8 mouse cellular contexts compared by ENCODE assay signal in genomic region chr15:97667437-97667836, GRCm38 (mm10). TPM values are rescaled to one million over a fixed set of nuclear protein-coding genes. Genes with fewer than 3 reads are reported as not detected.
DNase-seq lines count a peak whose midpoint lies in the region; ATAC-seq lines count a peak whose summit lies in the region.

No protein-coding gene starts in this region.

- H3K36me3 ChIP-seq in kidney, embryonic 16.5 days (ENCODE audit: insufficient read depth, low read length) = no peaks in the 10 kb centered on the region
- H3K36me3 ChIP-seq in forebrain, embryonic 13.5 days (ENCODE audit: poor library complexity, severe bottlenecking) = no peaks in the 10 kb centered on the region
- peaks cover 3% of the 10 kb centered on the region for H3K36me3 ChIP-seq in liver, embryonic 13.5 days
- H3K36me3 ChIP-seq in neural tube, embryonic 11.5 days (ENCODE audit: control insufficient read depth, insufficient read depth, low read length) = no peaks in the 10 kb centered on the region

- no peak overlapping the region for H3K4me3 ChIP-seq in kidney, embryonic 16.5 days (ENCODE audit: low read length)
- H3K4me3 ChIP-seq in forebrain, embryonic 13.5 days = no peak overlapping the region
- no peak overlapping the region for H3K4me3 ChIP-seq in liver, embryonic 13.5 days (replicated peaks)
- no peak overlapping the region for H3K4me3 ChIP-seq in neural tube, embryonic 11.5 days (ENCODE audit: low read depth, low read length)

- no peak overlapping the region for H3K4me2 ChIP-seq in kidney, embryonic 16.5 days (replicated peaks; ENCODE audit: low read depth, low read length)
- H3K4me2 ChIP-seq in forebrain, embryonic 13.5 days = peak overlapping the region; percentile 33
- H3K4me2 ChIP-seq in liver, embryonic 13.5 days = peak overlapping the region; percentile 21
- H3K4me2 ChIP-seq in neural tube, embryonic 11.5 days (ENCODE audit: low read depth) = no peak overlapping the region

- H3K9ac ChIP-seq in kidney, embryonic 16.5 days (replicated peaks; ENCODE audit: low read length) = no peak overlapping the region
- no peak overlapping the region for H3K9ac ChIP-seq in forebrain, embryonic 13.5 days
- no peak overlapping the region for H3K9ac ChIP-seq in liver, embryonic 13.5 days
- H3K9ac ChIP-seq in neural tube, embryonic 11.5 days (ENCODE audit: low read length) = no peak overlapping the region

- H3K27ac ChIP-seq in kidney, embryonic 16.5 days (ENCODE audit: low read length) = no peak overlapping the region
- H3K27ac ChIP-seq in forebrain, embryonic 13.5 days = peak overlapping the region; percentile 22; the same call in 1 of the 2 replicates
- no peak overlapping the region for H3K27ac ChIP-seq in liver, embryonic 13.5 days
- H3K27ac ChIP-seq in neural tube, embryonic 11.5 days (ENCODE audit: low read depth, low read length) = no peak overlapping the region

- ATAC-seq in kidney, embryonic 16.5 days (ENCODE audit: low FRiP score, low TSS enrichment) = no peak
- no peak for ATAC-seq in forebrain, embryonic 13.5 days
- ATAC-seq in liver, embryonic 13.5 days (ENCODE audit: low read depth) = no peak
- ATAC-seq in neural tube, embryonic 11.5 days (ENCODE audit: insufficient read depth, low FRiP score, low TSS enrichment) = no peak

- DNase-seq in kidney, adult 11 months = peak; percentile 54
- peak; percentile 49 for DNase-seq in brain, embryonic 18.5 days (ENCODE audit: low read depth, low spot score)
- peak; percentile 78 for DNase-seq in kidney, adult 9 months
- peak; percentile 51 for DNase-seq in liver, embryonic 13.5 days
- DNase-seq in neural tube, embryonic 11.5 days (ENCODE audit: low spot score) = peak; percentile 78
- peak; percentile 38 for DNase-seq in telencephalon, adult 2 months (ENCODE audit: low read depth, low spot score)

- H3K4me1 ChIP-seq in kidney, embryonic 16.5 days (ENCODE audit: insufficient read depth, low read length) = peaks cover 4% of the 10 kb centered on the region; the same call in 1 of the 2 replicates
- H3K4me1 ChIP-seq in forebrain, embryonic 13.5 days = peaks cover 14% of the 10 kb centered on the region
- peaks cover 8% of the 10 kb centered on the region for H3K4me1 ChIP-seq in liver, embryonic 13.5 days (replicated peaks)
- H3K4me1 ChIP-seq in neural tube, embryonic 11.5 days (ENCODE audit: control insufficient read depth, insufficient read depth, low read length) = no peaks in the 10 kb centered on the region

- H3K9me3 ChIP-seq in kidney, embryonic 16.5 days (ENCODE audit: low read length) = no peaks in the 10 kb centered on the region
- H3K9me3 ChIP-seq in forebrain, embryonic 13.5 days (replicated peaks) = no peaks in the 10 kb centered on the region
- no peaks in the 10 kb centered on the region for H3K9me3 ChIP-seq in liver, embryonic 13.5 days (replicated peaks)
- no peaks in the 10 kb centered on the region for H3K9me3 ChIP-seq in neural tube, embryonic 11.5 days (ENCODE audit: control insufficient read depth, low read length)

- H3K27me3 ChIP-seq in kidney, embryonic 16.5 days (ENCODE audit: insufficient read depth, low read length) = no peaks in the 10 kb centered on the region
- no peaks in the 10 kb centered on the region for H3K27me3 ChIP-seq in forebrain, embryonic 13.5 days
- H3K27me3 ChIP-seq in liver, embryonic 13.5 days = no peaks in the 10 kb centered on the region
- no peaks in the 10 kb centered on the region for H3K27me3 ChIP-seq in neural tube, embryonic 11.5 days (ENCODE audit: control insufficient read depth, insufficient read depth, low read length)

- WGBS in kidney, embryonic 16.5 days = 35% methylated on average over 7 of the region's 7 CpGs
- 23% methylated on average over 7 of the region's 7 CpGs for WGBS in forebrain, embryonic 13.5 days
- 29% methylated on average over 7 of the region's 7 CpGs for WGBS in liver, embryonic 13.5 days (ENCODE audit: insufficient replicate concordance)
- WGBS in neural tube, embryonic 11.5 days = 35% methylated on average over 7 of the region's 7 CpGs

RNA-seq across cellular contexts. Expression of gene Rpap3, which starts 38.2 kb away (rescaled TPM):
- 31.0 and 33.0 TPM in 2 replicates for polyA plus RNA-seq in kidney, embryonic 16.5 days (2015; fragmentation: Nextera tagmentation; extraction: Ambion mirVana)
- polyA plus RNA-seq in forebrain, embryonic 13.5 days (2015; fragmentation: Nextera tagmentation; extraction: Ambion mirVana) = 30.1 and 32.7 TPM in 2 replicates
- polyA plus RNA-seq in liver, embryonic 13.5 days (2015; fragmentation: Nextera tagmentation; extraction: Ambion mirVana) = 13.1 and 17.4 TPM in 2 replicates
- 43.6 and 45.8 TPM in 2 replicates for polyA plus RNA-seq in neural tube, embryonic 11.5 days (2014; fragmentation: Nextera tagmentation; extraction: Ambion mirVana)

Comparison
In these comparisons a context has a peak if more than half of its experiments do, and no peak if none do; other contexts are left out.
1. H3K4me2 ChIP-seq: peak in forebrain, embryonic 13.5 days (single experiment) and liver, embryonic 13.5 days (single experiment); none in kidney, embryonic 16.5 days (single experiment) and neural tube, embryonic 11.5 days (single experiment).
2. Peak in every context shown above with its lines, with median percentiles within 50 percentile points of each other: DNase-seq.